Comparison of ENCODE assay signal across 15 mouse cellular contexts in genomic region chr11:29808981-29809589, GRCm38 (mm10). TPM values are rescaled to one million over a fixed set of nuclear protein-coding genes. Genes with fewer than 3 reads are reported as not detected.
DNase-seq lines count a peak whose midpoint lies in the region; ATAC-seq and TF ChIP-seq lines count a peak whose summit lies in the region.
"Had no signal": no experiment of that assay in that cellular context is flagged by ENCODE, and none has a peak within 500 bp of the region (broad histone marks: within the 10 kb centered on the region; RNA-seq: fewer than 3 reads in every experiment).

No protein-coding gene starts in this region.

- 83% methylated on average over 7 of the region's 7 CpGs for whole genome bisulfite sequencing in intestine, postnatal 0 days
- WGBS in small intestine, adult 2 months: 85% methylated on average over 7 of the region's 7 CpGs

- H3K9me3 ChIP-seq in intestine, postnatal 0 days (ENCODE audit: control insufficient read depth): no peaks in the 10 kb centered on the region
- H3K9me3 ChIP-seq: forebrain, embryonic 10.5 days; G1E; hindbrain, embryonic 15.5 days; limb, embryonic 13.5 days; neural tube, embryonic 15.5 days had no signal

- no peak for TF ChIP-seq CTCF in gastrocnemius, adult 2 months (IDR thresholded peaks at IDR 0.05)
- no peak for TF ChIP-seq CTCF in layer of hippocampus, adult 2 months (conservative IDR thresholded peaks at IDR 0.05)
- no peak for TF ChIP-seq CTCF in intestine, postnatal 0 days (IDR thresholded peaks at IDR 0.05; ENCODE audit: low read depth)
- TF ChIP-seq CTCF in small intestine, adult 2 months (IDR thresholded peaks at IDR 0.05; ENCODE audit: extremely low read depth, insufficient read length, insufficient replicate concordance, low read depth, low read length): no peak

- H3K27ac ChIP-seq in gastrocnemius, adult 2 months: peak overlapping the region; percentile 94
- peak overlapping the region; percentile 81 for H3K27ac ChIP-seq in layer of hippocampus, adult 2 months
- H3K27ac ChIP-seq in intestine, postnatal 0 days (ENCODE audit: low read depth, low read length): no peak overlapping the region
- H3K27ac ChIP-seq in small intestine, adult 2 months (ENCODE audit: insufficient read depth, low read depth, low read length): peak overlapping the region; percentile 35; the same call in 1 of the 2 replicates
- H3K27ac ChIP-seq: forebrain, embryonic 10.5 days; neural tube, embryonic 15.5 days had no signal

- H3K4me2 ChIP-seq in intestine, postnatal 0 days (replicated peaks; ENCODE audit: low read depth): 0 out of 2 replicates have a peak overlapping the region, but pooled peaks have one; percentile 13
- H3K4me2 ChIP-seq: hindbrain, embryonic 15.5 days; limb, embryonic 13.5 days; neural tube, embryonic 15.5 days had no signal

- no peaks in the 10 kb centered on the region for H3K4me1 ChIP-seq in intestine, postnatal 0 days (replicated peaks; ENCODE audit: control insufficient read depth, insufficient read depth, low read length)
- peaks cover 2% of the 10 kb centered on the region; the same call in 1 of the 2 replicates for H3K4me1 ChIP-seq in small intestine, adult 2 months (ENCODE audit: control insufficient read depth, insufficient read depth, insufficient read length, low read length)
- H3K4me1 ChIP-seq: forebrain, embryonic 10.5 days; hindbrain, embryonic 15.5 days had no signal

- intact Hi-C loops in gastrocnemius, adult 2 months (cut with DNase I): loop anchor here (2.0 kb wide), 1 partner anchor 90 kb away; no protein-coding TSS in a partner anchor
- intact Hi-C loops in gastrocnemius, postnatal 36 days (cut with DNase I): loop anchor here (5.0 kb wide), 1 partner anchor 87 kb away; no protein-coding TSS in a partner anchor

- TF ChIP-seq POLR2A in small intestine, adult 2 months (IDR thresholded peaks at IDR 0.05; ENCODE audit: low read depth, low read length): no peak

- ATAC-seq in intestine, postnatal 0 days: no peak

- no peaks in the 10 kb centered on the region for H3K36me3 ChIP-seq in intestine, postnatal 0 days (ENCODE audit: control insufficient read depth, insufficient read depth)
- H3K36me3 ChIP-seq in small intestine, adult 2 months (ENCODE audit: control insufficient read depth, insufficient read depth, low read length): no peaks in the 10 kb centered on the region
- H3K36me3 ChIP-seq: forebrain, embryonic 10.5 days; G1E; hindbrain, embryonic 15.5 days; limb, embryonic 13.5 days; neural tube, embryonic 15.5 days had no signal

- H3K27me3 ChIP-seq in intestine, postnatal 0 days (replicated peaks; ENCODE audit: control insufficient read depth, insufficient read depth, low read length): no peaks in the 10 kb centered on the region
- H3K27me3 ChIP-seq in small intestine, adult 2 months (ENCODE audit: control insufficient read depth, insufficient read depth, low read length): no peaks in the 10 kb centered on the region
- H3K27me3 ChIP-seq: hindbrain, embryonic 15.5 days; limb, embryonic 13.5 days; neural tube, embryonic 15.5 days had no signal

- no peak overlapping the region for H3K9ac ChIP-seq in intestine, postnatal 0 days (ENCODE audit: low read depth, low read length)
- H3K9ac ChIP-seq: hindbrain, embryonic 15.5 days; limb, embryonic 13.5 days; neural tube, embryonic 15.5 days had no signal

- DNase-seq in gastrocnemius, adult 2 months: no peak
- no peak for DNase-seq in gastrocnemius, adult 8-10 months (ENCODE audit: low spot score in 2 of 2)
- no peak for DNase-seq in layer of hippocampus, adult 2 months (ENCODE audit: low spot score in 2 of 2)
- DNase-seq in layer of hippocampus, adult 9-11 months: no peak
- DNase-seq in retina, postnatal 1 day: no peak
- no peak for DNase-seq in gastrocnemius, postnatal 36 days
- DNase-seq: B cell, adult 2 months; layer of hippocampus, postnatal 36 days had no signal

- H3K4me3 ChIP-seq in gastrocnemius, adult 2 months: peak overlapping the region; percentile 53
- no peak overlapping the region for H3K4me3 ChIP-seq in layer of hippocampus, adult 2 months
- no peak overlapping the region for H3K4me3 ChIP-seq in intestine, postnatal 0 days (ENCODE audit: low read depth, low read length)
- H3K4me3 ChIP-seq in small intestine, adult 2 months (ENCODE audit: low read depth, low read length): no peak overlapping the region
- H3K4me3 ChIP-seq: forebrain, embryonic 10.5 days; hindbrain, embryonic 15.5 days; limb, embryonic 13.5 days; neural tube, embryonic 15.5 days had no signal

RNA-seq across cellular contexts. Expression of gene 4931440F15Rik, which starts 16.4 kb away (rescaled TPM):
- 1 to 10 TPM; 2.7 to 2.8 TPM for total RNA-seq in gastrocnemius, adult 2 months (2021)
- total RNA-seq in gastrocnemius, adult 8-10 months (2022): 1 to 10 TPM; 2.0 to 2.9 (median 2.5) TPM
- 1 to 10 TPM; 2.4 to 3.1 TPM for total RNA-seq in layer of hippocampus, adult 2 months (2021)
- polyA plus RNA-seq in intestine, postnatal 0 days (2015; fragmentation: Nextera tagmentation; extraction: Ambion mirVana): 0.09 and 0.12 TPM in 2 replicates
- polyA plus RNA-seq in small intestine, adult 2 months (2012; rRNA removed): 0.03 and 0.08 TPM in 2 replicates
- total RNA-seq in gastrocnemius, postnatal 36 days (2021): 1 to 10 TPM; 2.2 to 2.6 TPM
- polyA plus RNA-seq: forebrain, embryonic 10.5 days; G1E had no signal
